Mouse (Mus musculus): ENCODE measurements at regions not wholly inside any gene's neighbourhood (a gene's known extent, or its start where the extent isn't known, plus 50 kb on each side); places are given as distances from the start of the nearest gene placed in this dataset.
"Not testable (repeated sequence)": the region's sequence is repeated elsewhere in the genome, so short reads cannot be mapped to it uniquely, and the experiment has no call there.

DNA sequence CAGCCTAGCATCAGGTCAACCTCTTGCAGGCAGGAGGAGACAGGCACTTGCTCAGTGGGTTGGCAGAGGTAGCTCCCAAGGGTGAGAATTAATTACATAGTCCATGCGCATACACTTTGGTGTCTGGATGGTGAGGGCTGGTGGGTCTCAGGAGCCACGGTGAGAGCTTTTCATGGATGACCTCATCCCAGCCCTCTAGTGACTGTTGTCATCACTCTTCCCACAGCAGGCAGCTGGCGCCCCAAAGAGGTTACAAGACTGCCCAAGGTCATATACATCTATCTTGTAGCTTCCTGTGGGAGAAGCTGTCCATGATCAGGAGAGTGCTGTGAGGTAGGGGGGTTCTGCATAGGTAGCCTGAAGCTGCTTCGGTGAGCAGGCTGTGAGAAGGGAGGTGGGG lies 224.5 kb downstream of the 1810013L24Rik start:
- Histone ChIP-seq H3K4me2 (peak overlapping the region; percentile 42), H3K9ac (ENCODE audit: low read depth, low read length) (no peak overlapping the region), H3K36me3 (ENCODE audit: control insufficient read depth, insufficient read depth, low read length) (no peaks in the 10 kb centered on the region), H3K9me3 (replicated peaks; ENCODE audit: control insufficient read depth, low read length) (peaks cover 2% of the 10 kb centered on the region; the same call in 1 of the 2 replicates), H3K27me3 (ENCODE audit: control insufficient read depth, insufficient read depth, low read length) (no peaks in the 10 kb centered on the region), H3K27ac (ENCODE audit: low read depth, low read length) (peak overlapping the region; percentile 12), H3K4me1 (ENCODE audit: control insufficient read depth, insufficient read depth, low read length) (peaks cover 6% of the 10 kb centered on the region; the same call in 1 of the 2 replicates), H3K4me3 (ENCODE audit: low read depth, low read length) (no peak overlapping the region)
- ATAC-seq (replicated peaks; ENCODE audit: insufficient number of reproducible peaks, low FRiP score, low TSS enrichment) = peak; percentile 68
- WGBS (ENCODE audit: insufficient replicate concordance) = 24% methylated on average over 4 of the region's 4 CpGs

DNA sequence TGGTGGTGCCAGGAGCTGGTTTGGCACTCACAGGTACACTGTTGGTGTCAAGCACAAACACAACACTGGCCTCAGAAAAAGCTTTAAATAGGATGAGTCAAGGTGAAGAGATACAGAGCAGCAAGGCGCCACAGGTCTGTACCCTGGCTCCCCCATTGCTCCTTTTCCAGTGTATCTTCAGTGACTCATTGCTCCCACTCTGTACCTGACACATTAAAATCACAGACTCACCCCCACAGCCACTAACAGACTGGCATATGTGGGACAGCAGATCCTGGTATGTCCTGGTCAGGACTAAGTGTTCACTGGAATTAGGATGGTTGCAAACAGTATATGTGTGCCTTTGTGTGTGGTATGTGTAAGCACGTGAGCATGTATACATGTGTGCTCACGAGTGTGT lies 226.5 kb downstream of the 1810013L24Rik start:
- H3K4me2 ChIP-seq = peak overlapping the region; percentile 42
- no peak for ATAC-seq (replicated peaks; ENCODE audit: insufficient number of reproducible peaks, low FRiP score, low TSS enrichment)

GRCm38 (mm10) chr16:9071526-9071925 lies 241.6 kb downstream of the 1810013L24Rik start:
- no peaks in the 10 kb centered on the region for H3K36me3 ChIP-seq (ENCODE audit: control insufficient read depth, insufficient read depth, low read length)
- no peak overlapping the region for H3K4me2 ChIP-seq
- ATAC-seq (replicated peaks; ENCODE audit: insufficient number of reproducible peaks, low FRiP score, low TSS enrichment) = no peak
- no peak overlapping the region for H3K4me3 ChIP-seq (ENCODE audit: low read depth, low read length)
- 90% methylated on average over 4 of the region's 4 CpGs for WGBS (ENCODE audit: insufficient replicate concordance)
- no peaks in the 10 kb centered on the region for H3K9me3 ChIP-seq (replicated peaks; ENCODE audit: control insufficient read depth, low read length)
- no peaks in the 10 kb centered on the region for H3K27me3 ChIP-seq (ENCODE audit: control insufficient read depth, insufficient read depth, low read length)
- H3K9ac ChIP-seq (ENCODE audit: low read depth, low read length) = no peak overlapping the region
- H3K4me1 ChIP-seq (ENCODE audit: control insufficient read depth, insufficient read depth, low read length) = no peaks in the 10 kb centered on the region
- no peak overlapping the region for H3K27ac ChIP-seq (ENCODE audit: low read depth, low read length)

More for the DNA sequence above, 226.5 kb downstream of the 1810013L24Rik start:
- Histone ChIP-seq H3K4me1 (ENCODE audit: control insufficient read depth, insufficient read depth, low read length) (peaks cover 6% of the 10 kb centered on the region; the same call in 1 of the 2 replicates), H3K36me3 (ENCODE audit: control insufficient read depth, insufficient read depth, low read length) (no peaks in the 10 kb centered on the region), H3K27ac (ENCODE audit: low read depth, low read length) (no peak overlapping the region), H3K27me3 (ENCODE audit: control insufficient read depth, insufficient read depth, low read length) (no peaks in the 10 kb centered on the region), H3K9me3 (replicated peaks; ENCODE audit: control insufficient read depth, low read length) (no peaks in the 10 kb centered on the region), H3K4me3 (ENCODE audit: low read depth, low read length) (no peak overlapping the region), H3K9ac (ENCODE audit: low read depth, low read length) (no peak overlapping the region)
- 71% methylated on average over 3 of the region's 3 CpGs for WGBS (ENCODE audit: insufficient replicate concordance)

DNA sequence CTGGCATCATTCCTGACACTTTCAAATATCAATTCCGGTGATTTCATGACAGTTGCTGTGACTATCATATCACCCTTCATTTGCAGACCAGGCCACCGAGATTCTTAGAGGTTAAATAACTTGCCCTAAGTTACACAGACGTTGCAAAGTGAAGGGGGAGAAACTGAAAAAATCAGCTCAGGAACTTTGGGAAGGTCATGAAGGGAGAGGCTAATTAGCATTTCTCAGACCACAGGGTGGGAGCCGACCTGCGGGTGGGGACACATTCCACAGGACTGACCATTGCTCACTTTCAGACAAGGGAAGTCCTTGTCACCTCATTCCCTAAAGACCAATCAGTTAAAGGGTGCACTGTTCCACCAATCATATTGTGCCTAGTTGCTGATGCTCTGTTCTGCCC lies 242.1 kb downstream of the 1810013L24Rik start:
- not testable (repeated sequence) for H3K9me3 ChIP-seq (replicated peaks; ENCODE audit: control insufficient read depth, low read length); ATAC-seq (replicated peaks; ENCODE audit: insufficient number of reproducible peaks, low FRiP score, low TSS enrichment); H3K27me3 ChIP-seq (ENCODE audit: control insufficient read depth, insufficient read depth, low read length); H3K4me1 ChIP-seq (ENCODE audit: control insufficient read depth, insufficient read depth, low read length); H3K9ac ChIP-seq (ENCODE audit: low read depth, low read length); H3K4me3 ChIP-seq (ENCODE audit: low read depth, low read length); H3K36me3 ChIP-seq (ENCODE audit: control insufficient read depth, insufficient read depth, low read length); H3K4me2 ChIP-seq; H3K27ac ChIP-seq (ENCODE audit: low read depth, low read length)
- WGBS (ENCODE audit: insufficient replicate concordance) = 76% methylated on average over 5 of the region's 5 CpGs

DNA sequence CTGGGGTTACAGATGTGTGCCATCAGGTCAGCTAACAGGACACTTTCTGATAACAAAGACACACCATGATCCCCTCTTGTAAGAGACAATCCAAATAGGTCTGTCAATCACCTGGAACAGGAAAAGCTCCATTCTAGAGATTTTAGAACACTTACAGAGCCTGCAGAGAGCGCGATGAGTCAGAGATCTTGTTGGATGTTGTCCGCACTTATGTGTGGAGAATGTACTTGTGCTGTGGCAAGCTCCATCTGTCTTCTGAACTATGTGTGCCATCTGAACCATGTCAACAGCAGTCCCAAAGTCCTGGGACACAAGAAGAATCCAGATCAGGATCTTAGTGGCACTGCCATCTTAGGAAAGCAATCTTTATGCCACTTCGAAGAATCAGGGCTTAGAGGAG lies 244.4 kb downstream of the 1810013L24Rik start:
- no peak overlapping the region for H3K9ac ChIP-seq (ENCODE audit: low read depth, low read length)
- no peaks in the 10 kb centered on the region for H3K36me3 ChIP-seq (ENCODE audit: control insufficient read depth, insufficient read depth, low read length)
- no peaks in the 10 kb centered on the region for H3K4me1 ChIP-seq (ENCODE audit: control insufficient read depth, insufficient read depth, low read length)
- no peak for ATAC-seq (replicated peaks; ENCODE audit: insufficient number of reproducible peaks, low FRiP score, low TSS enrichment)
- 84% methylated on average over 4 of the region's 4 CpGs for WGBS (ENCODE audit: insufficient replicate concordance)
- H3K4me2 ChIP-seq = no peak overlapping the region
- H3K27ac ChIP-seq (ENCODE audit: low read depth, low read length) = no peak overlapping the region
- no peaks in the 10 kb centered on the region for H3K9me3 ChIP-seq (replicated peaks; ENCODE audit: control insufficient read depth, low read length)
- no peak overlapping the region for H3K4me3 ChIP-seq (ENCODE audit: low read depth, low read length)
- H3K27me3 ChIP-seq (ENCODE audit: control insufficient read depth, insufficient read depth, low read length) = no peaks in the 10 kb centered on the region

DNA sequence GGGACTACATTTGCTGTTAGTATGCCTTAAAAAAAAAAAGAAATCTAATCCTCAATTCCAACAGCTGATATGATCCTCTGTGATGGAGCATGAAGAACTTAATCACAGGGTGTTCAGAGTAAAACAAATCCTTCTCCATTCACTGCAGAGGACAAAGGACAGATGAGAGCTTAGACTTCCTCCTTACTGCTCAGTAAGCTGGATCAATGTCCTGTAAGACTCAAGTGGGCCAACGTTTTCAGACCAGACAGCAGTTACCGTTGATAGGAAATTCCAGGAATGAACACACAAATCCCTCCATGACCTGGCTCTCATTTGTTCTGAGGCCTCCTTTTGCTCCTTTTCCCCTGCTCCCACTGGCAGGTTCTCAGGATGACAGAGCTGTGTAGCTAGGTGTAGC lies 247.6 kb downstream of the 1810013L24Rik start:
- 74% methylated on average over 2 of the region's 2 CpGs for WGBS (ENCODE audit: insufficient replicate concordance)
- Histone ChIP-seq H3K9ac (ENCODE audit: low read depth, low read length) (no peak overlapping the region), H3K4me3 (ENCODE audit: low read depth, low read length) (no peak overlapping the region), H3K27me3 (ENCODE audit: control insufficient read depth, insufficient read depth, low read length) (no peaks in the 10 kb centered on the region), H3K4me1 (ENCODE audit: control insufficient read depth, insufficient read depth, low read length) (no peaks in the 10 kb centered on the region), H3K36me3 (ENCODE audit: control insufficient read depth, insufficient read depth, low read length) (no peaks in the 10 kb centered on the region), H3K27ac (ENCODE audit: low read depth, low read length) (no peak overlapping the region), H3K4me2 (no peak overlapping the region), H3K9me3 (replicated peaks; ENCODE audit: control insufficient read depth, low read length) (no peaks in the 10 kb centered on the region)
- no peak for ATAC-seq (replicated peaks; ENCODE audit: insufficient number of reproducible peaks, low FRiP score, low TSS enrichment)

DNA sequence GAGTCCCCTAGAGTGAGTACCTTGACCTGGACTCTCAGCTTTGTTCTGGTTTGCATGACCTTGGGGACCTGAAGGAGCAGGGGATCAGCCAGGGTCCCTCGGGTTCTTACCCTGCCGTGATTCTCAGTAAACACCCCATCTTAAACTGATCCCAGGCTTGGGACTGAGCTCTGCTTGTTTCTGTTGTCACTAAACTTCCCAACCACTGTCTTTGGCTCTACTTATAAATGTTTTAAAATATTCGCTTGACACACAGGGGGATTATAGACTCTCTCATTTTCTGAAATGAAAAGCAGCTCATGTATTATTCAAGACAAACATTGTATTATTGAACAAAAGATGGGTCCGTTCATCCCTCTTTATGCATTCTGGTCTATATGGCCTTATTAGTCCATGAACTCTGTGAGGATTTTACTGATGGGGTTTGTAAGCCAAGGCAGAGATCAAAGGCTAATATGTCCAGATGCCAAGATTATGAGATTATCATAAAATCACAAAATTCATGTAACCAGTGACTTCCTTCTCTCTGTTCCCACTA lies 248.6 kb downstream of the 1810013L24Rik start:
- no peak for ATAC-seq (replicated peaks; ENCODE audit: insufficient number of reproducible peaks, low FRiP score, low TSS enrichment)

GRCm38 (mm10) chr16:9083040-9083439 lies 253.1 kb downstream of the 1810013L24Rik start:
- no peak for ATAC-seq (replicated peaks; ENCODE audit: insufficient number of reproducible peaks, low FRiP score, low TSS enrichment)
- Histone ChIP-seq H3K27me3 (ENCODE audit: control insufficient read depth, insufficient read depth, low read length) (no peaks in the 10 kb centered on the region), H3K27ac (ENCODE audit: low read depth, low read length) (no peak overlapping the region), H3K9me3 (replicated peaks; ENCODE audit: control insufficient read depth, low read length) (no peaks in the 10 kb centered on the region), H3K4me1 (ENCODE audit: control insufficient read depth, insufficient read depth, low read length) (no peaks in the 10 kb centered on the region), H3K36me3 (ENCODE audit: control insufficient read depth, insufficient read depth, low read length) (no peaks in the 10 kb centered on the region), H3K9ac (ENCODE audit: low read depth, low read length) (no peak overlapping the region), H3K4me2 (no peak overlapping the region), H3K4me3 (ENCODE audit: low read depth, low read length) (no peak overlapping the region)
- 88% methylated on average over 3 of the region's 3 CpGs for WGBS (ENCODE audit: insufficient replicate concordance)

More for the DNA sequence above, 248.6 kb downstream of the 1810013L24Rik start:
- Histone ChIP-seq H3K9ac (ENCODE audit: low read depth, low read length) (no peak overlapping the region), H3K36me3 (ENCODE audit: control insufficient read depth, insufficient read depth, low read length) (no peaks in the 10 kb centered on the region), H3K4me1 (ENCODE audit: control insufficient read depth, insufficient read depth, low read length) (no peaks in the 10 kb centered on the region), H3K27me3 (ENCODE audit: control insufficient read depth, insufficient read depth, low read length) (no peaks in the 10 kb centered on the region), H3K27ac (ENCODE audit: low read depth, low read length) (no peak overlapping the region), H3K4me2 (no peak overlapping the region), H3K9me3 (replicated peaks; ENCODE audit: control insufficient read depth, low read length) (no peaks in the 10 kb centered on the region), H3K4me3 (ENCODE audit: low read depth, low read length) (no peak overlapping the region)
- WGBS (ENCODE audit: insufficient replicate concordance) = 83% methylated on average over 4 of the region's 4 CpGs

- Histone ChIP-seq H3K27me3 (ENCODE audit: control insufficient read depth, insufficient read depth, low read length) (no peaks in the 10 kb centered on the region), H3K27ac (ENCODE audit: low read depth, low read length) (no peak overlapping the region), H3K4me2 (no peak overlapping the region), H3K9ac (ENCODE audit: low read depth, low read length) (no peak overlapping the region), H3K36me3 (ENCODE audit: control insufficient read depth, insufficient read depth, low read length) (no peaks in the 10 kb centered on the region), H3K4me1 (ENCODE audit: control insufficient read depth, insufficient read depth, low read length) (no peaks in the 10 kb centered on the region), H3K4me3 (ENCODE audit: low read depth, low read length) (no peak overlapping the region), H3K9me3 (replicated peaks; ENCODE audit: control insufficient read depth, low read length) (no peaks in the 10 kb centered on the region)
- WGBS (ENCODE audit: insufficient replicate concordance) = 78% methylated on average over 2 of the region's 2 CpGs
- no peak for ATAC-seq (replicated peaks; ENCODE audit: insufficient number of reproducible peaks, low FRiP score, low TSS enrichment)
Measured at GRCm38 (mm10) chr16:9083740-9084139, 253.8 kb downstream of the 1810013L24Rik start.

All from heart, embryonic 11.5 days (tissue).